Mouse (Mus musculus): ENCODE data around the gene Tcf21.

DNA sequence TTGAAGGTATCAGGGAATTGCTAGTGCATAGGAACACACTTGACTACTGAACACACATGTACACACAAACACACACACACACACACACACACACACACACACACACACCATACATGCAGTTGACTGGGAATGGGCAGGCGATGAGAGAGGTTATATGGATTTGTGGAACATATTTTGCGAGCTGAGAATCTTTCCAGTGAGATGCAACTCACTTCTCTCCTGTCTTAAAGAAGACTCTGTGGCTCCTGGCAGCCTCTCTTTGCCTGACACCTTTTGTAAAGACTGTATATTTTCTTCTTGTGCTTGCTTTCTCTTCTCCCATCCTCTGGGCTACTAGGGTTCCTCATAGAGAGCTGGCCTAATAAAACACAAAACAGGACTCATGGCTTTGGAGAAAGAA lies 867 bp upstream of the Tcf21 start:
- no peak for TF ChIP-seq E2F4 (IDR thresholded peaks at IDR 0.05; ENCODE audit: insufficient read depth)
- no peak for TF ChIP-seq POLR2A (IDR thresholded peaks at IDR 0.05; ENCODE audit: insufficient read length, low read depth)
- no peak for TF ChIP-seq USF1 (IDR thresholded peaks at IDR 0.05; ENCODE audit: low read depth)
- TF ChIP-seq MYOG (IDR thresholded peaks at IDR 0.05; ENCODE audit: control insufficient read depth in 1 of 3, insufficient read depth in 1 of 3, insufficient read length in 2 of 3, low read depth in 2 of 3): no peak
- no peak for TF ChIP-seq CEBPB (IDR thresholded peaks at IDR 0.05; ENCODE audit: insufficient read depth, poor library complexity, severe bottlenecking)
- TF ChIP-seq MAX (IDR thresholded peaks at IDR 0.05; ENCODE audit: low read depth): no peak
- TF ChIP-seq POLR2AphosphoS2 (IDR thresholded peaks at IDR 0.05; ENCODE audit: insufficient read length, low read depth): no peak
- TF ChIP-seq TCF12 (IDR thresholded peaks at IDR 0.05; ENCODE audit: insufficient read depth, poor library complexity, severe bottlenecking): no peak
- no peak for TF ChIP-seq MYOD1 (IDR thresholded peaks at IDR 0.05; ENCODE audit: control insufficient read depth in 1 of 3, insufficient read length in 2 of 3, low read depth in 2 of 3)
- TF ChIP-seq TCF3 (IDR thresholded peaks at IDR 0.05; ENCODE audit: insufficient read length, low read depth): no peak
- no peak for TF ChIP-seq REST (IDR thresholded peaks at IDR 0.05; ENCODE audit: insufficient read depth, insufficient read length)
- TF ChIP-seq SRF (IDR thresholded peaks at IDR 0.05; ENCODE audit: control insufficient read depth, insufficient read length, low read depth): no peak

Data from myocyte (in vitro differentiated cells).